Mouse (Mus musculus) E14TG2a.4 (cell line): ENCODE data around the gene 4931428L18Rik.

Experiments used
- CTCF ChIP-seq: conservative IDR thresholded peaks from 2 replicates; pipeline ENCODE4 v1.5.1; 2014; ENCODE audit warnings: low read length
- POU5F1 ChIP-seq: IDR thresholded peaks from 2 replicates; pipeline ENCODE4 v1.6.1; 2014; ENCODE audit warnings: low read length, borderline replicate concordance

DNA sequence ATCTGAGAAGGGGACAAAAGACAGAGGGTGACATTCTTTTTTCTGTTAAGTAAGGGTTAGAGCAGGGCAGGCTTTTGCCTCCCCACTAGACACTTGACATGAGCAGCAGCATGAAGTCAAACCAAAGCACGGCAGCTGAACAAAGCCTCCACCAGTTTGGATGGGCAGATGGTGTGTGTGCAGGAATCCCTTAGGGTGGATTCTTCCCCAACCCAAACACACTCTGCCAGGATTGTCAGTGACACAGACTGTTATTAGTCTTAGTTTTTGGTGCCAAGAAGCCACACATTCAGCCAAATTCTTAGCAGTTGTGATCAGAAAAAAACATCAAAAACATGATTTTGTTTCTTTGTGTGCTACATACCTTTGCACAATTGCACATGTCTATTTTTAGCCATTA is 44.2 kb downstream of the 4931428L18Rik start:
- TF ChIP-seq CTCF (no peak), POU5F1 (no peak)
